Mouse (Mus musculus) olfactory bulb, adult 2 months (tissue): ENCODE results near the gene Slc12a3.

Experiments used
- CTCF ChIP-seq: fragments of 200-500 bp; IDR thresholded peaks from 2 replicates; pipeline ENCODE4 v1.5.1; 2012; ENCODE audit warnings: low read depth, mild to moderate bottlenecking, low read length, moderate library complexity; ENCODE audit not compliant: insufficient read depth
- POLR2A ChIP-seq: fragments of 200-500 bp; IDR thresholded peaks from 2 replicates; pipeline ENCODE4 v1.6.1; 2012; ENCODE audit warnings: mild to moderate bottlenecking, low read depth, low read length, moderate library complexity; ENCODE audit not compliant: insufficient read depth

DNA sequence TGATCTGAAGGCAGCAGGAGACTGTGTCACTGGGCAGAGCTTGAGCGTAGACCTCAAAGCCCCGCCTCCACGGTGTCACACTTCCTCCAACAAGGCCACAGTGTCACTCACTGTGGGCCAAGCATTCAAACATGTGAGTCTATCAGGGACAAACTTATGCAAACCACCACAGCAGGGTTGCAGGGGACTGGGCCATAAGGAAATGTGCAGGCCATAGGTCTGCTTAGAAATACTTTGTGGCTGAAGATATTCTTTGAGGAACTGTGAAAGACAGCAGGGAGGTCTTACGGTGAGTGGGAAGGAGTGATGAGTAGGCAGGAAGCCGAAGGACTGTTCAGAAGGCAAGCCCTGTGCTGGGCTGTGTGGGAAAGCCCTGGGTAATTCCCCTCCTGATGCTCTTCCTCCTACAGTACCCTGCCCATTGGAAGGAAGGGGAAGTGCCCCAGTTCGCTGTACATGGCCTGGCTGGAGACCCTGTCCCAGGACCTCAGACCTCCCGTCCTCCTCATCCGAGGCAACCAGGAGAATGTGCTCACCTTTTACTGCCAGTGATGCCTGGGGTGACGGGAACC lies 36.5 kb downstream of the Slc12a3 start:
- TF ChIP-seq CTCF, result no peak
- no peak for TF ChIP-seq POLR2A
